Mouse (Mus musculus) spleen, adult 2 months (tissue): ENCODE results near the gene Sel1l3. TPM values are rescaled to one million over a fixed set of nuclear protein-coding genes. Genes with fewer than 3 reads are reported as not detected.

Source experiments
- DNase-seq, 2 experiments: peaks; one replicate each; pipeline versions ENCODE4 v3.0.0 to v3.0.0-alpha.2; 2012 to 2021; ENCODE audit warnings: low spot score in 2 of 2, low read depth in 1 of 2
- H3K27ac ChIP-seq: fragments of 200-500 bp; 2 replicates; pipeline ENCODE4 v1.5.1; 2012; ENCODE audit warnings: low read length, inconsistent platforms; ENCODE audit not compliant: insufficient read depth
- H3K27me3 ChIP-seq: fragments of 200-500 bp; 2 replicates; pipeline ENCODE4 v1.6.1; 2012; ENCODE audit warnings: mild to moderate bottlenecking, moderate library complexity, low read length, inconsistent platforms; ENCODE audit not compliant: control insufficient read depth, insufficient read depth
- H3K36me3 ChIP-seq: fragments of 200-500 bp; 2 replicates; pipeline ENCODE4 v1.6.1; 2012; ENCODE audit warnings: mild to moderate bottlenecking, low read length, inconsistent platforms; ENCODE audit not compliant: control insufficient read depth, insufficient read depth
- H3K4me1 ChIP-seq: fragments of 200-500 bp; 2 replicates; pipeline ENCODE4 v1.6.1; 2011; ENCODE audit warnings: inconsistent platforms; ENCODE audit not compliant: control insufficient read depth, insufficient read depth, insufficient read length
- H3K4me3 ChIP-seq: fragments of 200-500 bp; 2 replicates; pipeline ENCODE4 v1.5.1; 2011; ENCODE audit warnings: mild to moderate bottlenecking, inconsistent platforms; ENCODE audit not compliant: insufficient read depth, insufficient read length; ENCODE audit errors: extremely low read depth
- CTCF ChIP-seq: fragments of 200-500 bp; IDR thresholded peaks from 2 replicates; pipeline ENCODE4 v1.5.1; 2011; ENCODE audit warnings: mild to moderate bottlenecking, inconsistent platforms; ENCODE audit not compliant: insufficient read depth, insufficient read length, insufficient replicate concordance; ENCODE audit errors: extremely low read depth
- POLR2A ChIP-seq: fragments of 200-500 bp; IDR thresholded peaks from 2 replicates; pipeline ENCODE4 v1.6.1; 2011; ENCODE audit warnings: low read depth, low read length, inconsistent platforms
- WGBS: fragments of 180-500 bp; shearing (Covaris S2); methylation state at CpG from one replicate; pipeline ENCODE4 v1.1.7; 2018; 5-methylcytosine and 5-hydroxymethylcytosine counted together
- polyA plus RNA-seq: library from polyadenylated mRNA; depleted of rRNA; stranded (reverse); fragments of >200 nt; gene quantifications from 2 replicates; pipeline ENCODE4 v1.2.3, GENCODE M21; 2012

Gene Sel1l3
- polyA plus RNA-seq, 1 experiment = 0.67 TPM

DNA sequence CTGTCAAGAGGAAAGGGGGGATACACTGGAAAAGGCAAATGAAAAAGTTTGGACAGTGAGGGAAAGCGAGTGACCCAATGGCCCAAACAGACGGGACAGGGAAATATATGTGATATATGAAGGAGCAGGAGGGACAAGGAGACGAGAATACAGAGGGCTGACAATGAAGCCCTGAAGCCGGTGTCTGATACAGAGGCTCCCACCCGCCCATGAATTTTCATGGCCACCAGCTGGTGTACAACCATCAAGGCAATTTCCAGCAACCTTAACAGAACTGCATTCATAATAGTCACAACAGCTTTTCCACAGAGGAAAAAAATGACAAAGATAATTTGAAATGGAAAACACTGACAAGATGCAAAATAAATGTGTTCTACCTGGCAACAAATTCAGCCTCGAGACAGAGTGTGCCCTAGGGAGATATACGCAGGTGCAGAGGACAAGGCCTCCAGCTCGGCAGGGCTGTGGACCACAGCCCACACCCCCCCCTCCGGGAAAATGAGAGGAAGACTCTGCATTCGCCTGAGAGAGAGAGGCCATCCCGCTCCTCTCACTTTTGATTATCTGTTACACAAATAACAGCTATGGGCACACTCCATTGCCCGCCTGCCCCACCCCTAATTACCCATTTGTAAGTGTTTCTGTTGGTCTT, 99.0 kb downstream of the Sel1l3 start:
- Histone ChIP-seq H3K4me3 (no peak overlapping the region), H3K27me3 (no peaks in the 10 kb centered on the region), H3K4me1 (no peaks in the 10 kb centered on the region), H3K27ac (no peak overlapping the region), H3K36me3 (no peaks in the 10 kb centered on the region)
- no peak for TF ChIP-seq CTCF
- TF ChIP-seq POLR2A = no peak
- WGBS = 78% methylated on average over 12 of the region's 12 CpGs
- DNase-seq = no peak

GRCm38 (mm10) chr5:53112942-53113341, 100.8 kb downstream of the Sel1l3 start:
- no peaks in the 10 kb centered on the region for H3K4me1 ChIP-seq
- H3K27me3 ChIP-seq = no peaks in the 10 kb centered on the region
- no peak for DNase-seq
- WGBS = 94% methylated on average over 5 of the region's 5 CpGs
- H3K27ac ChIP-seq = no peak overlapping the region
- no peaks in the 10 kb centered on the region for H3K36me3 ChIP-seq
- TF ChIP-seq CTCF = no peak
- H3K4me3 ChIP-seq = no peak overlapping the region

- TF ChIP-seq POLR2A = no peak
- Histone ChIP-seq H3K36me3 (no peaks in the 10 kb centered on the region), H3K27me3 (no peaks in the 10 kb centered on the region), H3K27ac (no peak overlapping the region), H3K4me1 (no peaks in the 10 kb centered on the region), H3K4me3 (no peak overlapping the region)
- no peak for DNase-seq
- 87% methylated on average over 5 of the region's 5 CpGs for WGBS
Observed at GRCm38 (mm10) chr5:53111036-53111435, 102.7 kb downstream of the Sel1l3 start.

- TF ChIP-seq CTCF = no peak
- TF ChIP-seq POLR2A = no peak
- 86% methylated on average over 4 of the region's 4 CpGs for WGBS
- H3K4me1 ChIP-seq = no peaks in the 10 kb centered on the region
- H3K4me3 ChIP-seq = no peak overlapping the region
- no peak for DNase-seq
- no peak overlapping the region for H3K27ac ChIP-seq
- no peaks in the 10 kb centered on the region for H3K36me3 ChIP-seq
- H3K27me3 ChIP-seq = no peaks in the 10 kb centered on the region
Observed at GRCm38 (mm10) chr5:53110225-53110624, 103.5 kb downstream of the Sel1l3 start.

GRCm38 (mm10) chr5:53108668-53109067, 105.1 kb downstream of the Sel1l3 start:
- Histone ChIP-seq H3K4me3 (no peak overlapping the region), H3K27ac (no peak overlapping the region), H3K4me1 (no peaks in the 10 kb centered on the region), H3K36me3 (no peaks in the 10 kb centered on the region), H3K27me3 (no peaks in the 10 kb centered on the region)
- DNase-seq = no peak
- WGBS = 87% methylated on average over 1 of the region's 1 CpGs
- TF ChIP-seq CTCF = no peak
- no peak for TF ChIP-seq POLR2A

- no peak for TF ChIP-seq POLR2A
- TF ChIP-seq CTCF = no peak
- H3K27me3 ChIP-seq = no peaks in the 10 kb centered on the region
- no peak for DNase-seq
- WGBS = 82% methylated on average over 9 of the region's 9 CpGs
- no peaks in the 10 kb centered on the region for H3K4me1 ChIP-seq
- no peaks in the 10 kb centered on the region for H3K36me3 ChIP-seq
- no peak overlapping the region for H3K27ac ChIP-seq
- H3K4me3 ChIP-seq = no peak overlapping the region
Observed at GRCm38 (mm10) chr5:53108026-53108425, 105.7 kb downstream of the Sel1l3 start.

GRCm38 (mm10) chr5:53106731-53107130, 107.0 kb downstream of the Sel1l3 start:
- no peak overlapping the region for H3K27ac ChIP-seq
- WGBS = 27% methylated on average over 4 of the region's 4 CpGs
- H3K27me3 ChIP-seq = no peaks in the 10 kb centered on the region
- no peaks in the 10 kb centered on the region for H3K36me3 ChIP-seq
- no peak overlapping the region for H3K4me3 ChIP-seq
- no peak for TF ChIP-seq CTCF
- no peak for TF ChIP-seq POLR2A
- DNase-seq = no peak
- no peaks in the 10 kb centered on the region for H3K4me1 ChIP-seq

- H3K4me3 ChIP-seq = no peak overlapping the region
- WGBS = 85% methylated on average over 4 of the region's 4 CpGs
- no peaks in the 10 kb centered on the region for H3K27me3 ChIP-seq
- no peak overlapping the region for H3K27ac ChIP-seq
- no peaks in the 10 kb centered on the region for H3K4me1 ChIP-seq
- DNase-seq = no peak
- no peaks in the 10 kb centered on the region for H3K36me3 ChIP-seq
- TF ChIP-seq POLR2A (no peak), CTCF (no peak)
Observed at GRCm38 (mm10) chr5:53106125-53106524, 107.6 kb downstream of the Sel1l3 start.
